ENCODE assay signal across 8 mouse cellular contexts in the genomic region with DNA sequence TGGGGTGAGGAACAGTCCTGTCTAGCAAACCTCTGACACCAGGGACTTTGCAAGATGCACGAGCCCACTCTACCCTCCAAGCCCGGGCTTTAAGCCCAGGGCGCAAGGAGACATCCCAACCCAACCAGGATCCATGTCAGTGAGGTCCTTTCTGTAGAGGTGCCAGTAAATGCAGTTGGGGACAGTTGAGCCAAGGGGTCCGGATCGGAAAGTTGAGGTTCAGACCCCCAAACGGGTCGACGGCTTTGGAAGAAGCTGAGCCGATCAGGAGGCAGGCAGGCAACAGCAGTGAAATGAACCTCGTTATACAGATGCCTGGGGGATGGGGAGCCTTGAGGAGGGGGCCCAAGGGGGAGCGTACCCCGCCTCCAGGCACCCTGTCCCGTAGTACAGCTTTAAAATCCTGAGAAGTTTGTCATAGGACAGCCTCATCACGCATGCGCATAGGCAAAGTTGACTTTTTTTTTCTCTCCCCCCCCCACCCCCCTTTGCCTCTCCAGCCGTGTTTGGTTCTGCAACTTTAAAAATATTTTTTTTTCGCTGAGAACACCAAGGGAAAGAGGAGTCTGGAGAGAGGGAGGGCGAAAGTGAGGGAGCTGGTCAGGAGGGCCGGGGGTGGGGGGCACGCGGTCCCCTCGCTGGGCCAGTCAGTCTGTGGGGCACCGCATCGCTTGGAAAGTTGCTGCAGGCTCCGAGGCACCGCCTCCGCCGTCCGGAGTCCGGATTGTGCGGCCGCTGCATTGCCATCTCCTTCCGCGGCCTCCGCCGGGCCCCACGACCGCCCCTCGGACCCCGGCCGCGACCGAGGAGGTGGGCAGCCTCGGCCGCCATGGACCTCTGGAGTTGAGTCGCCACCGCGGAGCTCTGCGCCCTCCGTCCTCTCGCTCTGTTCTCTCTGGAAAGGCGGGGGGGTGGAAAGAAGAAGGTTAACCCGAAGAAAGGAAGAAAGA. TPM values are rescaled to one million over a fixed set of nuclear protein-coding genes. Genes with fewer than 3 reads are reported as not detected.
DNase-seq lines count a peak whose midpoint lies in the region; ATAC-seq and TF ChIP-seq lines count a peak whose summit lies in the region.

A gene (plus strand): TSS at position 650 of the 950 bp plus-strand sequence.

- TF ChIP-seq POLR2A in lung, adult 2 months (IDR thresholded peaks at IDR 0.05; ENCODE audit: borderline replicate concordance, extremely low read depth, low read depth, low read length) = no peak

- H3K9me3 ChIP-seq in intestine, embryonic 15.5 days = no peaks in the 10 kb centered on the region
- H3K9me3 ChIP-seq in liver, embryonic 16.5 days (replicated peaks; ENCODE audit: control insufficient read depth, low read length) = no peaks in the 10 kb centered on the region
- H3K9me3 ChIP-seq in stomach, embryonic 16.5 days (replicated peaks; ENCODE audit: control insufficient read depth, low read length) = no peaks in the 10 kb centered on the region

- 2% methylated on average over 50 of the region's 53 CpGs for WGBS in lung, adult 2 months
- WGBS in intestine, embryonic 15.5 days = 2% methylated on average over 53 of the region's 53 CpGs
- 2% methylated on average over 52 of the region's 53 CpGs for WGBS in liver, embryonic 16.5 days (ENCODE audit: insufficient replicate concordance)
- WGBS in stomach, embryonic 16.5 days = 2% methylated on average over 53 of the region's 53 CpGs

- H3K4me3 ChIP-seq in lung, adult 2 months (replicated peaks; ENCODE audit: extremely low read depth, low read depth, low read length) = peak within 1 kb of the TSS; percentile 70
- peak within 1 kb of the TSS; percentile 71 for H3K4me3 ChIP-seq in intestine, embryonic 15.5 days (replicated peaks)
- peak within 1 kb of the TSS; percentile 54 for H3K4me3 ChIP-seq in liver, embryonic 16.5 days (ENCODE audit: low read depth, low read length)
- peak within 1 kb of the TSS; percentile 63 for H3K4me3 ChIP-seq in stomach, embryonic 16.5 days (replicated peaks; ENCODE audit: low read length)

- peaks cover 23% of the 10 kb centered on the region for H3K27me3 ChIP-seq in intestine, embryonic 15.5 days (replicated peaks)
- peaks cover 66% of the 10 kb centered on the region for H3K27me3 ChIP-seq in liver, embryonic 16.5 days (ENCODE audit: control insufficient read depth, insufficient read depth, low read depth, low read length)
- peaks cover 12% of the 10 kb centered on the region for H3K27me3 ChIP-seq in stomach, embryonic 16.5 days (ENCODE audit: control insufficient read depth, insufficient read depth, low read length)

- H3K27ac ChIP-seq in intestine, embryonic 15.5 days = peak within 1 kb of the TSS; percentile 95
- no peak within 1 kb of the TSS for H3K27ac ChIP-seq in liver, embryonic 16.5 days (ENCODE audit: low read length)
- H3K27ac ChIP-seq in stomach, embryonic 16.5 days (ENCODE audit: low read length) = peak within 1 kb of the TSS; percentile 93

- DNase-seq in lung, adult 2 months = peak; percentile 8
- no peak for DNase-seq in lung, postnatal 14 days
- DNase-seq in adrenal gland, postnatal 4 days (ENCODE audit: low spot score in 2 of 2) = no peak
- DNase-seq in gastrocnemius, postnatal 25 days = peak; percentile 41
- no peak for DNase-seq in thymus, postnatal 36 days

- no peaks in the 10 kb centered on the region; the same call in 1 of the 2 replicates for H3K4me1 ChIP-seq in lung, adult 2 months (ENCODE audit: control insufficient read depth, insufficient read depth, low read length)
- H3K4me1 ChIP-seq in intestine, embryonic 15.5 days (replicated peaks) = peaks cover 17% of the 10 kb centered on the region
- no peaks in the 10 kb centered on the region for H3K4me1 ChIP-seq in liver, embryonic 16.5 days (ENCODE audit: control insufficient read depth, low read depth, low read length)
- 0 out of 2 replicates have a peak, but pooled peaks cover 7% of the 10 kb centered on the region for H3K4me1 ChIP-seq in stomach, embryonic 16.5 days (ENCODE audit: control insufficient read depth, insufficient read depth, low read length)

- no peak for TF ChIP-seq CTCF in lung, adult 2 months (IDR thresholded peaks at IDR 0.05; ENCODE audit: insufficient read depth, low read length)

- peak; percentile 28 for ATAC-seq in intestine, embryonic 15.5 days
- no peak for ATAC-seq in liver, embryonic 16.5 days (ENCODE audit: low read depth)
- peak; percentile 53 for ATAC-seq in stomach, embryonic 16.5 days (ENCODE audit: insufficient read depth, low FRiP score)

- peak within 1 kb of the TSS; percentile 71 for H3K9ac ChIP-seq in intestine, embryonic 15.5 days
- H3K9ac ChIP-seq in liver, embryonic 16.5 days (ENCODE audit: low read depth, low read length) = no peak within 1 kb of the TSS
- peak within 1 kb of the TSS; percentile 86 for H3K9ac ChIP-seq in stomach, embryonic 16.5 days (ENCODE audit: low read length)

- H3K4me2 ChIP-seq in intestine, embryonic 15.5 days (replicated peaks) = peak within 1 kb of the TSS; percentile 90
- peak within 1 kb of the TSS; percentile 60 for H3K4me2 ChIP-seq in liver, embryonic 16.5 days (ENCODE audit: low read depth, low read length)
- peak within 1 kb of the TSS; percentile 68 for H3K4me2 ChIP-seq in stomach, embryonic 16.5 days (ENCODE audit: low read depth, low read length)

- H3K36me3 ChIP-seq in intestine, embryonic 15.5 days = no peaks in the 10 kb centered on the region
- no peaks in the 10 kb centered on the region for H3K36me3 ChIP-seq in liver, embryonic 16.5 days (ENCODE audit: control insufficient read depth, insufficient read depth)
- H3K36me3 ChIP-seq in stomach, embryonic 16.5 days (ENCODE audit: control insufficient read depth, insufficient read depth, low read length) = no peaks in the 10 kb centered on the region

RNA-seq across cellular contexts. Expression of the gene that starts here (rescaled TPM):
- 5.7 and 6.9 TPM in 2 replicates for polyA plus RNA-seq in lung, adult 2 months (2012; rRNA removed)
- total RNA-seq in adrenal gland, postnatal 4 days (2021) = 10 to 100 TPM; 34.0 to 42.9 TPM
- total RNA-seq in gastrocnemius, postnatal 25 days (2021) = 1 to 10 TPM; 6.9 to 7.2 TPM
- polyA plus RNA-seq in intestine, embryonic 15.5 days (2015; fragmentation: Nextera tagmentation; extraction: Ambion mirVana) = 23.2 and 27.4 TPM in 2 replicates
- 0.15 and 0.19 TPM in 2 replicates for polyA plus RNA-seq in liver, embryonic 16.5 days (2015; fragmentation: Nextera tagmentation; extraction: Ambion mirVana)
- 21.0 and 23.5 TPM in 2 replicates for polyA plus RNA-seq in stomach, embryonic 16.5 days (2015; fragmentation: Nextera tagmentation; extraction: Ambion mirVana)

Comparison
In these comparisons a context has a peak if more than half of its experiments do, and no peak if none do; other contexts are left out.
1. RNA of the gene that starts here (total RNA-seq): 34.0 to 42.9 TPM in adrenal gland, postnatal 4 days; 6.9 to 7.2 TPM in gastrocnemius, postnatal 25 days; every median in the first group is over 4 times any median in the second.
2. DNase-seq: peak in lung, adult 2 months (single experiment) and gastrocnemius, postnatal 25 days (single experiment); none in lung, postnatal 14 days (single experiment), adrenal gland, postnatal 4 days (0 of 2) and thymus, postnatal 36 days (0 of 2).
3. Peak in every context shown above with its lines, with median percentiles within 50 percentile points of each other: H3K4me3 ChIP-seq and H3K4me2 ChIP-seq.